Mouse (Mus musculus) limb, embryonic 12.5 days (tissue): ENCODE measurements around the gene R3hdml. TPM values are rescaled to one million over a fixed set of nuclear protein-coding genes. Genes with fewer than 3 reads are reported as not detected.

Experiments
- ATAC-seq: fragments of 200-750 bp; cut with Nextera tagmentation; 2 replicates; pipeline ENCODE4 v1.8.0; 2017; ENCODE audit warnings: low read depth, moderate TSS enrichment; ENCODE audit not compliant: insufficient number of reproducible peaks, insufficient read depth, low FRiP score, low TSS enrichment
- H3K27ac ChIP-seq: fragments of 300-500 bp; sonication (generic); 2 replicates; pipeline ENCODE4 v1.5.1; 2016; ENCODE audit warnings: mild to moderate bottlenecking, moderate library complexity
- H3K27me3 ChIP-seq: fragments of 300-500 bp; sonication (generic); 2 replicates; pipeline ENCODE4 v1.6.1; 2016; ENCODE audit warnings: mild to moderate bottlenecking, moderate library complexity
- H3K36me3 ChIP-seq: fragments of 300-500 bp; sonication (generic); 2 replicates; pipeline ENCODE4 v1.6.1; 2016; ENCODE audit warnings: mild to moderate bottlenecking, moderate library complexity
- H3K4me1 ChIP-seq: fragments of 300-500 bp; sonication (generic); replicated peaks from 2 replicates; pipeline ENCODE4 v1.6.1; 2016
- H3K4me2 ChIP-seq: fragments of 300-500 bp; sonication (generic); 2 replicates; pipeline ENCODE4 v1.6.1; 2016; ENCODE audit warnings: mild to moderate bottlenecking, moderate library complexity
- H3K4me3 ChIP-seq: fragments of 300-500 bp; sonication (generic); replicated peaks from 2 replicates; pipeline ENCODE4 v1.5.1; 2016; ENCODE audit warnings: mild to moderate bottlenecking
- H3K9ac ChIP-seq: fragments of 300-500 bp; sonication (generic); replicated peaks from 2 replicates; pipeline ENCODE4 v1.6.1; 2016; ENCODE audit warnings: mild to moderate bottlenecking, moderate library complexity
- H3K9me3 ChIP-seq: fragments of 300-500 bp; sonication (generic); 2 replicates; pipeline ENCODE4 v1.6.1; 2016; ENCODE audit warnings: mild to moderate bottlenecking, moderate library complexity
- WGBS: fragments of 180-500 bp; shearing (Covaris S2); methylation state at CpG from one replicate; pipeline ENCODE4 v1.1.7; 2016; 5-methylcytosine and 5-hydroxymethylcytosine counted together
- polyA plus RNA-seq: library from polyadenylated mRNA; unstranded; fragments of >200 nt; fragmentation: Nextera tagmentation; extraction: Ambion mirVana; gene quantifications from 2 replicates; pipeline ENCODE4 v1.2.1, GENCODE M21; 2016

R3hdml gene
- polyA plus RNA-seq, 1 experiment from 2014 or later, result not detected

DNA sequence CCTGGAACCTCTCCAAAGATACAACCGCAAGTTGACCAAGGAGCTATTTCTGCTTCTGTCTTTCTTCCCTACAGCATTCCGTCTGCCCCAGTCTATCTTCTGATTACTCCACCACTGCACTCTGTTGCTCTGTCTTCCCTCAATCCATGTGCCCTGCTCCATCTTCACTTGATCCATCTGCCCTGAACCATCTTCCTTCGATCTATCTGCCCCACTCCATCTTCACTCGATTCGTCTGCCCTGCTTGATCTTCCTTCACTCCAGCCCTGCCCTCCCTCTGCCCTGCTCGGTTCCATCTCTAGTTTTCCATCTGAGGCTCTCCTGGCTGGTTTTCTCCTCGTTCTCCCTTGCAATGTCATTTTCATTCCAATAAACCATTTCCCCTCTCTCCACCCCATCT is 11.1 kb downstream of the R3hdml start:
- ATAC-seq, result no peak

DNA sequence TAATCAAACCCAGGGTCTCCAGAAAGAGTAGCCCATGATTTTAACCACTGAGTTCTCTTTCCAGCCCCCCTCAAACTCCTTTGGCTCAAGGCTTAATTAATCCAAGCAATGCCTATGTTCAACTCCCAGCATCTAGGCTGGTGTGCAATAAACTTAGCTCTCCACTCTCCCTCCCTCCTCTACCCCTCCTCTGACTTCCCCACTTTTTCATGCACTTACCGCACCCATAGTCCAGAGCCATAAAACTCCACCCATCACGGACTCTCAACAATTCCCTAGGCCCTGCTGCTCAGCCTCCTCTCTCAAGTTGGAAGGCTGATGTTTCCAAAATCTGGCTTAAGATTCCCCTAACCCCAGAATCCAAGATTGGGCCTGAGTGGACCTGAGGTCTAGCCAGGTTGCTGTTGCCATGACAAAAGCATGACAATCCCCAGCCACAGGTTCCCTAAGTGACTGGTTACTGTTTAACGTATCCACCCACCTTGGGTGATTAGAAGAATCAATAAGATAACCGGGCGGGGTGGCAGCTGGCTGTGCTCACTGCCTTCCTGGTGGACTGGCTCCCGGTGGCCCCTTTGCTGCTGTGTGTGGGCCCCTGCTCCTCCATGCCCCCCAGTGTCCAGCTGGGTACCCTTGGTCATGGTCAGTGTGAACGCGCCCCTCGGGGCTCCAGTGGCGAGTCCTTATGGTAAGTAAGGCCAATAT is 14.3 kb downstream of the R3hdml start, which contains the start of gene Hnf4a:
TSS of gene Hnf4a (plus strand) at position 509 of the 705 bp plus-strand sequence.
- Histone ChIP-seq H3K36me3 (no peaks in the 10 kb centered on the region), H3K27ac (no peak within 1 kb of the TSS), H3K4me2 (no peak within 1 kb of the TSS), H3K4me1 (no peaks in the 10 kb centered on the region), H3K9me3 (no peaks in the 10 kb centered on the region), H3K9ac (no peak within 1 kb of the TSS), H3K27me3 (no peaks in the 10 kb centered on the region), H3K4me3 (no peak within 1 kb of the TSS)
- 85% methylated on average over 10 of the region's 10 CpGs for WGBS
- no peak for ATAC-seq

More for the DNA sequence above, 11.1 kb downstream of the R3hdml start:
- H3K27ac ChIP-seq, result no peak overlapping the region
- no peak overlapping the region for H3K4me2 ChIP-seq
- no peaks in the 10 kb centered on the region for H3K4me1 ChIP-seq
- 76% methylated on average over 7 of the region's 7 CpGs for WGBS
- no peaks in the 10 kb centered on the region for H3K9me3 ChIP-seq
- H3K4me3 ChIP-seq, result no peak overlapping the region
- H3K36me3 ChIP-seq, result no peaks in the 10 kb centered on the region
- H3K9ac ChIP-seq, result no peak overlapping the region
- H3K27me3 ChIP-seq, result no peaks in the 10 kb centered on the region; the same call in 1 of the 2 replicates

DNA sequence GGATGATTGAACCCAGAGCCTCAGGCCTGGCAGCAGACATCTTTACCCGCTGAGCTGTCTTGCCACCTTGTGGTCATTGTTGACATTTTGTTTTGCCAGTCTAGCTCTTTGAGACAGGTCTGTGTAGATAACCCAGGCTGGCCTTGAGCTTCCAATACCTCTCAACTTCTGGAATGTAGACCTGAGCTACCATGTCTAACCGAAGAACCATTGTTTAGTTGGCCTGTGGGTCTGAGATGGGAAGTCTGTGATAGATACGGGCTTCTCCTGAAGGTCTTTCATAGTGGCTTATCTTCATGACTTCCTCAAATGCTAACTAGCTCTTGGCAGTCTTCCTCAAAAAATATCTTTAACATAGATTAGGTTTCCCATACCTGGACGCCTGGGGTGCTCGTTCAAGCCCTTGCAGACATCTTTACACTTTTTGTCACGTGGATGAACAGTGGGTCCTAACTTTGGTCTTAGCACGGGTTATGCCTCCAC is 33.7 kb downstream of the R3hdml start:
- no peaks in the 10 kb centered on the region for H3K4me1 ChIP-seq
- H3K4me3 ChIP-seq, result no peak overlapping the region
- H3K4me2 ChIP-seq, result no peak overlapping the region
- H3K27me3 ChIP-seq, result no peaks in the 10 kb centered on the region
- H3K9ac ChIP-seq, result no peak overlapping the region
- 83% methylated on average over 7 of the region's 7 CpGs for WGBS
- H3K36me3 ChIP-seq, result no peaks in the 10 kb centered on the region
- no peak for ATAC-seq
- H3K27ac ChIP-seq, result no peak overlapping the region
- no peaks in the 10 kb centered on the region for H3K9me3 ChIP-seq

DNA sequence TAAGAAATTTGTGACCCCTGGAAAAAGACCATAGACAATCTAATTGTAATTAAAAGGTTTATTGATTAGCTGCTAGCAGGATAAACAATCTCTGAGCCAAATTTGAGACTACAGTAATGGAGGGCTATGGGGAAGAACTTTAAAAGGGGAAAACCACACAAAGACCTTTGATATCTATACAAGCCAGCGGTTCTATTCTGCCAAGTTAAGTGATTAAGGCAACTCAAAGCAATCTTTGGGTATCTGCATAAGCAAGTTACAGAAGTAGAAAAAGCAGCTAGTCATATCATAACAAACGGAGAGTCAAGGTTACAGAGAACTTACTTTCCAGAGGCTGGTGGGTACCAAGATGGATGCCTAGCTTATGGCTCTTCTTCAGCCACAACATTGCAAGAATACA is 35.4 kb downstream of the R3hdml start:
- Histone ChIP-seq H3K36me3 (no peaks in the 10 kb centered on the region), H3K27me3 (no peaks in the 10 kb centered on the region), H3K4me2 (no peak overlapping the region), H3K4me3 (no peak overlapping the region), H3K9me3 (no peaks in the 10 kb centered on the region), H3K9ac (no peak overlapping the region), H3K27ac (no peak overlapping the region), H3K4me1 (no peaks in the 10 kb centered on the region)
- ATAC-seq, result no peak
- WGBS, result 85% methylated on average over 2 of the region's 2 CpGs

DNA sequence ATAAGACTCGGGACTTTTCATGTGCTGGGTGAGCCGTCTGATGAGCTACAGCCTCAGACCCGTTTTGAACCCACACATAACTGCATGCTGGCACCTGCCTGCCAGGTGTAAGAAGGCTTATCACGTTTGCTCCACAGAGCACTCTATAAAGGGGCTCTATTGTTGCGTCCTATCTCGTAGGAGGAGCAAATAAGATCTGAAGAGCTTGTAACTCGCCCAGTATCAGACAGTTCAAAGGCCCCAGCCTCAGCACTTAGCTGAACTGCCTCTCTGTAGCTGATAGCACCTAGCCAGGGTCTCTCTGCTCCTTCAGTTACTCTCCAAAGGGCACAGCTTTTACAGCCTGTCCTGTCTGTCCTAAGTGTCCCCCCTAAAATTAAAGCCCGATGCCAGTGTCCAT is 38.3 kb downstream of the R3hdml start:
- 52% methylated on average over 8 of the region's 8 CpGs for WGBS

DNA sequence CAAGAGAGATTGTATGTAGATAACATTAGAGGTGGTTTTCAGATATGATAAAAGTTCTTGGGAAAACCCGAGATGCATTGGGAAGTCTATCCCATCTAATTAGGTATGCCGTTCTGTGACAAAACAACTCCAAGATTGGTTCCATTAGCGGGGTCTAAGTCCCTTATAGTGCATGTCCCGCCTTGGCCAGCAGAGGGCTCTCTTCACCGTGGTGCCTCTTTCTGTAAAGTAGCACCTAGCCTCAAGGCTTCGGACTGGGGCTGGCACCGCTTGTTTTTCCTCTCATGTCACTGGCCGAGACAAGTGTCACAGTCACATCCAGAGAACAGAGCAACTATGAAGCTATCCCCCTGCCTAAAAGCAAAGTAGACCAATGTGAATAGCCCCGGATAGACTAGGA is 39.8 kb downstream of the R3hdml start:
- 9% methylated on average over 9 of the region's 9 CpGs for WGBS
- no peak overlapping the region for H3K9ac ChIP-seq
- no peaks in the 10 kb centered on the region for H3K4me1 ChIP-seq

More for the DNA sequence above, 38.3 kb downstream of the R3hdml start:
- H3K36me3 ChIP-seq, result no peaks in the 10 kb centered on the region
- no peak overlapping the region for H3K4me3 ChIP-seq
- no peak overlapping the region for H3K27ac ChIP-seq
- H3K27me3 ChIP-seq, result 0 out of 2 replicates have a peak, but pooled peaks cover 4% of the 10 kb centered on the region
- no peak for ATAC-seq
- H3K9ac ChIP-seq, result no peak overlapping the region
- no peaks in the 10 kb centered on the region for H3K4me1 ChIP-seq
- no peak overlapping the region for H3K4me2 ChIP-seq
- H3K9me3 ChIP-seq, result no peaks in the 10 kb centered on the region

DNA sequence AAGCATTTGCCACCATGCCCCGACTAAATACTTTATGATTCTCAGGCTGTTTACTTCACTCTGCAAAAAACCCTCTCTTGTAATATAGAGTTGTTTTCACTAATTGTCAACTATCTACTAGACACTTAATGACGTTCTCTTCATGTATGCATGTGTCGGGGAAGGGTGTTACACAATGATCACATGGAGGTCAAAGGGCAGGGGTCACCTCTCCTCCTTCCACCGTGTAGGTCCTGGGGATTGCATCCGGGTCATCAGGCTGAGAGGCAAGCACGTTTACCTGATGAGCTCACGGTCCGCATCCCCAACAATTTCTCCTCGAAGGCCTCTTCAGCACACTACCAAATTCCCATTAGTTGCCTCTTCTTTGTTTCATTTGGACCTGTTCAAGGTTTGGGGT is 41.1 kb downstream of the R3hdml start:
- H3K36me3 ChIP-seq, result no peaks in the 10 kb centered on the region

More for the DNA sequence above, 39.8 kb downstream of the R3hdml start:
- Histone ChIP-seq H3K4me2 (no peak overlapping the region), H3K36me3 (no peaks in the 10 kb centered on the region), H3K9me3 (no peaks in the 10 kb centered on the region), H3K27me3 (peaks cover 19% of the 10 kb centered on the region), H3K4me3 (no peak overlapping the region), H3K27ac (no peak overlapping the region)
- no peak for ATAC-seq

DNA sequence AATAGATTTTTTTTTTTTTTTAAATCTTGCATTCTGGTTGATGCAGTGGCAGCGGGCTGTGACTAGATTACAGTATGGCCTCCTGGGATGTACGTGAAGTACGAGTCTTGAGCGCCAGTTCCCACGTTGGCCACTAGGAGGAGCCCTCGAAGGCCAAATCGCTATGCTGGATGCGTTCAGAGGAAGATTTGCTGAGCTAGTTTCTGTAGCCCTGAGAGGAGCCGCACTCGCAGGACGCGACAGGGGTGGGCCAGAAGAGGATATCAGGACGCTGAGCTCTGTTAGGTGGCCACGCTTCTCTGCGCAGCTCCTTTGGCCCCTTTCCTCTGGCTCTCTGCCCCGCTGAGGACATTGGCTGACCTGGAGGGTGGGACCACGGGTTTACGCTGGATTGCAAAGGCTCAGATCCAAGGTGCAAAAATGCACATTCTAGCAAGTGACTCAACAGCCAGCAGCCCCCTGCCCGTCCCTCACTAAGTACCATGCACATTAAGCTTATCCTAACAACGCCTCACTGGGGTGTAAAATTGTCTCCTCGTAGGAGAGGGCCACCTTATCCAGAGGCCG is 42.9 kb downstream of the R3hdml start:
- Histone ChIP-seq H3K4me3 (peak overlapping the region; percentile 31), H3K9me3 (no peaks in the 10 kb centered on the region), H3K27me3 (peaks cover 23% of the 10 kb centered on the region), H3K36me3 (no peaks in the 10 kb centered on the region), H3K9ac (no peak overlapping the region; the same call in 1 of the 2 replicates), H3K27ac (no peak overlapping the region), H3K4me2 (peak overlapping the region; percentile 61), H3K4me1 (no peaks in the 10 kb centered on the region)
- ATAC-seq, result peak; percentile 7; the same call in 1 of the 2 replicates
- WGBS, result 10% methylated on average over 22 of the region's 22 CpGs

More for the DNA sequence above, 41.1 kb downstream of the R3hdml start:
- WGBS, result 86% methylated on average over 9 of the region's 9 CpGs
- H3K9me3 ChIP-seq, result no peaks in the 10 kb centered on the region
- peaks cover 23% of the 10 kb centered on the region for H3K27me3 ChIP-seq
- no peak overlapping the region for H3K4me2 ChIP-seq
- ATAC-seq, result no peak
- no peak overlapping the region for H3K9ac ChIP-seq
- H3K4me1 ChIP-seq, result no peaks in the 10 kb centered on the region
- no peak overlapping the region for H3K4me3 ChIP-seq
- H3K27ac ChIP-seq, result no peak overlapping the region

DNA sequence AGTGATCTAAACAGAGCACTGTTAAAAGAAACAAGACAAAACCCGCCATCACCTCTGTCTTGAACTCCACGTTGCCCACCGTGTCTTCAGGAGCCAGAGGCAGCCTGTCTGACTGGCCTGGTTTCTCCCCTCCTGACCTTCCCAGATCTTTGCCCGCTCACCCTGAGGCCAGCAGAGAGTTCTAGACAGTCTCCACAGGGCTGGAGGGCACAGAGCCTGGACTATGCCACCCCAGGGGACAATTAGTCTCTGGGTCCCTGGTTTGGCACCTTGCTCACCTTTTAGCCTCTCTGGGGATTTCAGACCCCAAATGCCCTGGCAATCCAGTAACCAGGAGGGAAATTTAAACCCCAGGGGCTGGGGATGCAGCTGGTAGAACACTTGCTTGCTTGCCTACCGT is 45.3 kb downstream of the R3hdml start:
- H3K9ac ChIP-seq, result no peak overlapping the region
- WGBS, result 81% methylated on average over 5 of the region's 5 CpGs
- no peak overlapping the region for H3K27ac ChIP-seq
- no peak for ATAC-seq
- H3K4me3 ChIP-seq, result no peak overlapping the region
- H3K27me3 ChIP-seq, result peaks cover 23% of the 10 kb centered on the region
- H3K9me3 ChIP-seq, result no peaks in the 10 kb centered on the region
- no peaks in the 10 kb centered on the region for H3K36me3 ChIP-seq
- no peaks in the 10 kb centered on the region for H3K4me1 ChIP-seq
- no peak overlapping the region for H3K4me2 ChIP-seq

DNA sequence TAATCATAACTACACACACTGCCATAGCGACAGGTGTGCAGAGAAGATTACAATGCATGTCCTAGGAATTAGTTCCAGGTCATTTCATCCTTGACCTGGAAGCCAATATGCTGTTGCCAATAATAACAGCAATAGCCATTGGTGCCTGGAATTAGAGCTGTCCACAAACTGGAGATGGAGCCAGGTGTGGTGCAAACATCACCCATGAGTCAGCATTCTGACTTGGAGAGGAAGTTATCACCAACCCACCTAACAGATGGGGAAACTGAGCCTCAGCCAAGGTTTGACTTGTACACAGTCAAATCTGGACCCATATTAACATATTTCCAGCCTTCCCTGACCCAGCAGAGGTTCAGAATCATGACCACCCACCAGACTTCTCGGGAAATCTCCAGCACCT is 46.3 kb downstream of the R3hdml start:
- Histone ChIP-seq H3K4me2 (no peak overlapping the region), H3K36me3 (no peaks in the 10 kb centered on the region), H3K4me3 (no peak overlapping the region), H3K27me3 (peaks cover 23% of the 10 kb centered on the region), H3K4me1 (no peaks in the 10 kb centered on the region), H3K27ac (no peak overlapping the region), H3K9ac (no peak overlapping the region), H3K9me3 (no peaks in the 10 kb centered on the region)
- no peak for ATAC-seq
- WGBS, result 84% methylated on average over 2 of the region's 2 CpGs

DNA sequence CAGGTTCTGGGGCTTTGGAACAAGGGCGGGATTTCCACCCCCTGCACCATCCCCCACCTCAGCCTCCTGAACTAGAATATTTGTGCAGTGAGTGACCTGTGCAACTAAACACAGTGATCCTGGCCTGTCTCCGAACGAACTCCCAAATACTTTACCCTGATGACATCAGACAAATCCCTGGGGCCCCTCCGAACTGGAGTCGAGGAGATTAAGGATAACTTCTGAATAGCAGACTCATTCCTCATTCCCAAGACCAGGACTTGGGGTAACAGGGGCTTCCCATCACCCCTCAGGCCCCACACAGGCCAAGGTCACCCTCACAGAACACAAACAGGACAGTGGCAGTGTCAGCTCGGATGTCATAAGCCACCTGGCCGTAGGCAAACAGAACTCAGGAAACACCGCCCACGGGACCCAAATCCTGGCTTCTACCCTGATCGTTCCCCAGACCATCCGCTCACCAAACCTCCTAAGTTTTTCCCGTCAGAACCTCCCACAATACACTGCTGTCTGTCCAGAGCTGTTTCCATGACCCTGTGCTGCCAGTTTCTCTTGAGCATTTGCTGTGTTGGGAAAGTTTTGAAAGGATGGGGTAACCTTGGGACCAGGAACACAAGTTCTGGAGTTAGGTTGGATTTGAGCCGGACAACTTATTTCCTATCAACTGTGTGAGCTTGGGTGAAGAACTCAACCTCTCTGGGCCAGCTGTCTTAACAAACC is 47.4 kb downstream of the R3hdml start:
- WGBS, result 79% methylated on average over 13 of the region's 13 CpGs
- H3K27ac ChIP-seq, result no peak overlapping the region
- H3K4me3 ChIP-seq, result no peak overlapping the region
- H3K4me1 ChIP-seq, result no peaks in the 10 kb centered on the region
- no peak overlapping the region for H3K9ac ChIP-seq
- ATAC-seq, result no peak
- no peak overlapping the region for H3K4me2 ChIP-seq
- no peaks in the 10 kb centered on the region for H3K9me3 ChIP-seq
- H3K36me3 ChIP-seq, result no peaks in the 10 kb centered on the region
- H3K27me3 ChIP-seq, result peaks cover 23% of the 10 kb centered on the region
